Mouse (Mus musculus) midbrain, postnatal 0 days (tissue): Measurements from ENCODE around the gene Ntan1. TPM values are rescaled to one million over a fixed set of nuclear protein-coding genes. Genes with fewer than 3 reads are reported as not detected.

Experiments used
- ATAC-seq: fragments of 200-750 bp; cut with Nextera tagmentation; 2 replicates; pipeline ENCODE4 v1.8.0; 2017; ENCODE audit warnings: moderate number of reproducible peaks, mild to moderate bottlenecking, moderate TSS enrichment, moderate library complexity; ENCODE audit not compliant: low FRiP score
- DNase-seq: peaks from one replicate; pipeline ENCODE4 v3.0.0-alpha.2; 2015; ENCODE audit warnings: low spot score
- H3K27ac ChIP-seq: fragments of 300-500 bp; sonication (generic); 2 replicates; pipeline ENCODE4 v1.5.1; 2014; ENCODE audit warnings: low read depth, mild to moderate bottlenecking, low read length, mixed read lengths
- H3K27me3 ChIP-seq: fragments of 300-500 bp; sonication (generic); 2 replicates; pipeline ENCODE4 v1.6.1; 2014; ENCODE audit warnings: low read length, control low read depth, mixed read lengths; ENCODE audit not compliant: insufficient read depth
- H3K36me3 ChIP-seq: fragments of 300-500 bp; sonication (generic); 2 replicates; pipeline ENCODE4 v1.6.1; 2014; ENCODE audit warnings: low read length, control low read depth, mixed read lengths; ENCODE audit not compliant: insufficient read depth
- H3K4me1 ChIP-seq: fragments of 300-500 bp; sonication (generic); 2 replicates; pipeline ENCODE4 v1.6.1; 2014; ENCODE audit warnings: mild to moderate bottlenecking, control low read depth, antibody characterized with exemption, low read length, mixed read lengths; ENCODE audit not compliant: insufficient read depth
- H3K4me2 ChIP-seq: fragments of 300-500 bp; sonication (generic); 2 replicates; pipeline ENCODE4 v1.6.1; 2014; ENCODE audit warnings: low read depth, mild to moderate bottlenecking, low read length, mixed read lengths; ENCODE audit not compliant: poor library complexity, severe bottlenecking
- H3K4me3 ChIP-seq: fragments of 300-500 bp; sonication (generic); 2 replicates; pipeline ENCODE4 v1.5.1; 2014; ENCODE audit warnings: low read depth, mild to moderate bottlenecking, low read length, moderate library complexity
- H3K9ac ChIP-seq: fragments of 300-500 bp; sonication (generic); replicated peaks from 2 replicates; pipeline ENCODE4 v1.6.1; 2014; ENCODE audit warnings: mild to moderate bottlenecking, low read length, moderate library complexity, mixed read lengths; ENCODE audit not compliant: poor library complexity, severe bottlenecking
- H3K9me3 ChIP-seq: fragments of 300-500 bp; sonication (generic); 2 replicates; pipeline ENCODE4 v1.6.1; 2016; ENCODE audit warnings: low read length, control low read depth
- CTCF ChIP-seq: IDR thresholded peaks from 2 replicates; pipeline ENCODE4 v1.5.1; 2016; ENCODE audit warnings: antibody characterized with exemption, mild to moderate bottlenecking
- WGBS: fragments of 180-500 bp; shearing (Covaris S2); extraction: QIAGEN DNeasy Blood & Tissue Kit; methylation state at CpG from one replicate; pipeline ENCODE4 v1.1.7; 2014; 5-methylcytosine and 5-hydroxymethylcytosine counted together
- microRNA-seq: library from miRNA; unstranded; fragments of <30 nt; microRNA quantifications from one replicate; pipeline ENCODE4, GENCODE M21; 2016; ENCODE audit warnings: borderline number of aligned reads
- polyA plus RNA-seq: library from polyadenylated mRNA; unstranded; fragments of >200 nt; fragmentation: Nextera tagmentation; extraction: Ambion mirVana; gene quantifications from 2 replicates; pipeline ENCODE4 v1.2.1, GENCODE M21; 2015
- total RNA-seq: library from RNA; depleted of rRNA; stranded (reverse); fragments of >200 nt; gene quantifications from 2 replicates; pipeline ENCODE4 v1.2.3, GENCODE M21; 2014; rRNA removed

The Ntan1 gene
- total and polyA plus RNA-seq, 2 experiments from 2014 or later: 148 to 224 TPM

DNA sequence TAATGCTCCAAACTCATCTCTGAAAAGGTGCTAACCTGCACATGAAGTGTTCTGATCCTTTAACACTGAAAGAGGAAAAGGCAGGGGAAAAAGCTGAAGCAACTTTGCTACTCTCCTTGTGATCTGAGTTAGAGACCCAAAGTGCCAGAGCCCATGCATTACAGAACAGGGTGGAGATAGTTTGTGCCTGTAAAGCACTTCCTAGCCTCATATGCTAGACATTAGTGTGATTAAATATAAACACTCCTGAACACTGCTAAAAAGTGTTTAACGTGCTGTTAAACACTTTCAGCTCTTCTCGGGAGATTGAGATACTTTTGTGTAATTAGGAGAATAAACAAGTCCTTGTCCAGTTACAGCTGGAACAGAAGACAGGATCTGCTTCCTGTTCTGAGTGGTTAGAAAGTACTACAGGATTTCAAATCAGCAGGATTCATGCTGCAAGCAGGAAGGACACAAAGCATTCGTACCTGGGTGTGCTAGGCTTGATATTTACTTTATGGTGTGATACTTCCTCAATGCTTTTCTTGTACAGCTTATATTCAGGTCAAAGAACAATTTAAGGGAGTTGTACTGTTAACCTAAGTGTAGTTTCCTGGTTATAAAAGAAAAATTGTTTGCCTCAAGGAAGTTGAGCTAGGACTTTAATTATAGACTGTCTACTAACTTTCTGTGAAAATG is 64.6 kb downstream of the Ntan1 start:
- no peaks in the 10 kb centered on the region for H3K27me3 ChIP-seq
- no peak overlapping the region for H3K27ac ChIP-seq
- WGBS: 81% methylated on average over 3 of the region's 3 CpGs
- H3K4me3 ChIP-seq: no peak overlapping the region
- H3K4me2 ChIP-seq: no peak overlapping the region
- no peaks in the 10 kb centered on the region for H3K4me1 ChIP-seq
- TF ChIP-seq CTCF: no peak
- DNase-seq: no peak
- no peaks in the 10 kb centered on the region for H3K9me3 ChIP-seq
- no peak overlapping the region for H3K9ac ChIP-seq
- no peak for ATAC-seq
- H3K36me3 ChIP-seq: no peaks in the 10 kb centered on the region; the same call in 1 of the 2 replicates

Small RNA genes lying within 50 kb of the gene (microRNA-seq; reads per million reads assigned to microRNA genes)
- not detected for gene Gm27734

Other genes with a start within 250 kb of the Ntan1 start
- gene Parn, start 150.7 kb upstream of the Ntan1 start, total RNA-seq: 11.8 and 14.8 TPM in 2 replicates
- gene Parn, start 150.7 kb upstream of the Ntan1 start, polyA plus RNA-seq: 28.0 and 29.3 TPM in 2 replicates
- gene Bfar, start 147.0 kb upstream of the Ntan1 start, total RNA-seq: 37.5 and 38.9 TPM in 2 replicates
- 37.1 and 38.3 TPM in 2 replicates for gene Bfar, start 147.0 kb upstream of the Ntan1 start, polyA plus RNA-seq
- gene 3110001I22Rik, start 146.9 kb upstream of the Ntan1 start, total RNA-seq: 3.1 and 5.4 TPM in 2 replicates
- 3.2 and 4.0 TPM in 2 replicates for gene 3110001I22Rik, start 146.9 kb upstream of the Ntan1 start, polyA plus RNA-seq
- not detected in 2 replicates for gene Pla2g10, start 87.9 kb upstream of the Ntan1 start, total RNA-seq
- gene Pla2g10, start 87.9 kb upstream of the Ntan1 start, polyA plus RNA-seq: not detected in 2 replicates
- 77.5 and 85.5 TPM in 2 replicates for gene Rrn3, start 38.1 kb upstream of the Ntan1 start, total RNA-seq
- 74.6 and 80.8 TPM in 2 replicates for gene Rrn3, start 38.1 kb upstream of the Ntan1 start, polyA plus RNA-seq
- gene Pdxdc1, start 84.3 kb downstream of the Ntan1 start, total RNA-seq: 77.1 and 86.5 TPM in 2 replicates
- 59.6 and 65.8 TPM in 2 replicates for gene Pdxdc1, start 84.3 kb downstream of the Ntan1 start, polyA plus RNA-seq
- gene Mpv17l, start 84.3 kb downstream of the Ntan1 start, total RNA-seq: 53.9 and 58.3 TPM in 2 replicates
- gene Mpv17l, start 84.3 kb downstream of the Ntan1 start, polyA plus RNA-seq: 50.9 and 52.8 TPM in 2 replicates
- gene 2900011O08Rik, start 167.8 kb downstream of the Ntan1 start, total RNA-seq: 169 TPM in 2 replicates
- 222 and 234 TPM in 2 replicates for gene 2900011O08Rik, start 167.8 kb downstream of the Ntan1 start, polyA plus RNA-seq
- gene Ifitm7, start 168.0 kb downstream of the Ntan1 start, total RNA-seq: 0.60 TPM in 1 of 2 replicates, not detected in the other
- 0.91 and 1.0 TPM in 2 replicates for gene Ifitm7, start 168.0 kb downstream of the Ntan1 start, polyA plus RNA-seq